Mouse (Mus musculus): Measurements from ENCODE around the gene Gm20532.
"Not testable (repeated sequence)": the region's sequence is repeated elsewhere in the genome, so short reads cannot be mapped to it uniquely, and the experiment has no call there.

Gene Gm20532

GRCm38 (mm10) chr2:26661768-26662508, 75.5 kb downstream of the Gm20532 start:
- DNase-seq = peak in 1 of 2 experiments; percentile 4

GRCm38 (mm10) chr2:26662509-26662882, 76.1 kb downstream of the Gm20532 start:
- DNase-seq = no peak

GRCm38 (mm10) chr2:26663112-26663511, 76.7 kb downstream of the Gm20532 start:
- DNase-seq = no peak

- not testable (repeated sequence) for DNase-seq
These were observed 77.1 kb downstream of the Gm20532 start for GRCm38 (mm10) chr2:26663551-26663950.

- peak in 1 of 2 experiments; percentile 17 for DNase-seq
These were observed 82.3 kb downstream of the Gm20532 start for GRCm38 (mm10) chr2:26668746-26669145.

GRCm38 (mm10) chr2:26671182-26671581, 84.7 kb downstream of the Gm20532 start, which contains the start of gene Lcn4:
Gene Lcn4, minus strand, starts transcription at chr2:26671282.
- no peak for DNase-seq
